Mouse (Mus musculus) liver, embryonic 14.5 days (tissue): Measurements from ENCODE around the gene Colec11. TPM values are rescaled to one million over a fixed set of nuclear protein-coding genes. Genes with fewer than 3 reads are reported as not detected.

Experiments used
- ATAC-seq: fragments of 200-750 bp; cut with Nextera tagmentation; 2 replicates; pipeline ENCODE4 v1.8.0; 2017; ENCODE audit warnings: moderate number of reproducible peaks, mild to moderate bottlenecking, moderate library complexity; ENCODE audit not compliant: insufficient read depth
- DNase-seq, 3 experiments: peaks; one replicate each; pipeline ENCODE4 v3.0.0-alpha.2; 2012 to 2013; ENCODE audit warnings: low read depth in 3 of 3, low spot score in 3 of 3
- H3K27ac ChIP-seq: fragments of 300-500 bp; sonication (generic); 2 replicates; pipeline ENCODE4 v1.5.1; 2014; ENCODE audit warnings: moderate library complexity, mild to moderate bottlenecking, control low read depth, inconsistent platforms
- H3K27me3 ChIP-seq: fragments of 300-500 bp; sonication (generic); 2 replicates; pipeline ENCODE4 v1.6.1; 2014; ENCODE audit warnings: mild to moderate bottlenecking, low read length, moderate library complexity; ENCODE audit not compliant: control insufficient read depth, insufficient read depth
- H3K36me3 ChIP-seq: fragments of 300-500 bp; sonication (generic); replicated peaks from 2 replicates; pipeline ENCODE4 v1.6.1; 2014; ENCODE audit warnings: low read depth; ENCODE audit not compliant: control insufficient read depth, insufficient read depth
- H3K4me1 ChIP-seq, 2 experiments: fragments of 200-500 bp in 1 of 2; fragments of 300-500 bp in 1 of 2; sonication (generic) in 1 of 2; replicated peaks; 2 replicates each; pipeline ENCODE4 v1.6.1; 2012 to 2014; ENCODE audit warnings: antibody characterized with exemption in 1 of 2, inconsistent platforms in 1 of 2, low read length in 1 of 2; ENCODE audit not compliant: control insufficient read depth in 2 of 2, insufficient read depth in 2 of 2
- H3K4me2 ChIP-seq: fragments of 300-500 bp; sonication (generic); 2 replicates; pipeline ENCODE4 v1.6.1; 2014; ENCODE audit warnings: low read depth, mild to moderate bottlenecking, control low read depth, moderate library complexity
- H3K4me3 ChIP-seq, 2 experiments: fragments of 200-500 bp in 1 of 2; fragments of 300-500 bp in 1 of 2; sonication (generic) in 1 of 2; 2 replicates each; pipeline ENCODE4 v1.5.1; 2012 to 2014; ENCODE audit warnings: low read depth in 2 of 2, low read length in 2 of 2, mild to moderate bottlenecking in 2 of 2, control low read depth in 1 of 2, inconsistent platforms in 1 of 2, moderate library complexity in 1 of 2; ENCODE audit not compliant: insufficient read depth in 1 of 2
- H3K9ac ChIP-seq: fragments of 300-500 bp; sonication (generic); replicated peaks from 2 replicates; pipeline ENCODE4 v1.6.1; 2014; ENCODE audit warnings: mild to moderate bottlenecking, control low read depth, moderate library complexity
- H3K9me3 ChIP-seq: fragments of 300-500 bp; sonication (generic); 2 replicates; pipeline ENCODE4 v1.6.1; 2016; ENCODE audit warnings: low read length, mixed read lengths; ENCODE audit not compliant: control insufficient read depth
- CTCF ChIP-seq: IDR thresholded peaks from 2 replicates; pipeline ENCODE4 v1.5.1; 2016; ENCODE audit warnings: antibody characterized with exemption, low read depth, control low read depth
- EP300 ChIP-seq: IDR thresholded peaks from 2 replicates; pipeline ENCODE4 v1.6.1; 2016; ENCODE audit warnings: antibody characterized with exemption, low read depth
- WGBS: fragments of 180-500 bp; shearing (Covaris S2); extraction: QIAGEN DNeasy Blood & Tissue Kit; methylation state at CpG from one replicate; pipeline ENCODE4 v1.1.7; 2014; ENCODE audit not compliant: insufficient replicate concordance; 5-methylcytosine and 5-hydroxymethylcytosine counted together
- polyA plus RNA-seq, 2 experiments: library from polyadenylated mRNA; depleted of rRNA in 1 of 2; stranded (reverse) in 1 of 2; unstranded in 1 of 2; fragments of >200 nt; fragmentation: Nextera tagmentation in 1 of 2; extraction: Ambion mirVana in 1 of 2; gene quantifications; 2 replicates each; pipeline versions ENCODE4 v1.2.1 to v1.2.3; 2012 to 2014

The Colec11 gene
- polyA plus RNA-seq, 2 experiments = 8.7 to 12.8 TPM

- Histone ChIP-seq H3K4me1 (peaks cover 1 to 11% of the 10 kb centered on the region in 2 experiments; a peak in 3 of 4 replicates), H3K9me3 (no peaks in the 10 kb centered on the region), H3K36me3 (peaks cover 37% of the 10 kb centered on the region), H3K9ac (no peak overlapping the region), H3K27ac (no peak overlapping the region), H3K27me3 (no peaks in the 10 kb centered on the region), H3K4me2 (no peak overlapping the region), H3K4me3 (no peak overlapping the region)
- ATAC-seq = no peak
- WGBS = 50% methylated on average over 4 of the region's 4 CpGs
- DNase-seq = no peak
- TF ChIP-seq EP300 (no peak), CTCF (no peak)
Observed at GRCm38 (mm10) chr12:28627092-28627491, 3.9 kb upstream of the Colec11 start.

- Histone ChIP-seq H3K27ac (no peak overlapping the region), H3K9me3 (no peaks in the 10 kb centered on the region), H3K4me1 (peaks cover 4 to 17% of the 10 kb centered on the region in 2 experiments; a peak in 3 of 4 replicates), H3K9ac (no peak overlapping the region), H3K4me2 (no peak overlapping the region), H3K4me3 (no peak overlapping the region), H3K36me3 (peaks cover 20% of the 10 kb centered on the region), H3K27me3 (no peaks in the 10 kb centered on the region)
- DNase-seq (no peak), ATAC-seq (no peak)
- TF ChIP-seq CTCF (no peak), EP300 (no peak)
- WGBS = 65% methylated on average over 7 of the region's 7 CpGs
Observed at GRCm38 (mm10) chr12:28625407-28625806, 2.2 kb upstream of the Colec11 start.

- no peak overlapping the region for H3K9ac ChIP-seq
- peaks cover 9% of the 10 kb centered on the region for H3K36me3 ChIP-seq
- TF ChIP-seq EP300 (no peak), CTCF (no peak)
- H3K4me1 ChIP-seq = peaks cover 4 to 17% of the 10 kb centered on the region in 2 experiments; a peak in 3 of 4 replicates
- no peak for DNase-seq
- ATAC-seq = no peak
- no peak overlapping the region for H3K4me2 ChIP-seq
- no peaks in the 10 kb centered on the region for H3K9me3 ChIP-seq
- H3K27me3 ChIP-seq = no peaks in the 10 kb centered on the region
- H3K27ac ChIP-seq = no peak overlapping the region
- H3K4me3 ChIP-seq = no peak overlapping the region
- WGBS = 65% methylated on average over 2 of the region's 2 CpGs
Observed at GRCm38 (mm10) chr12:28624251-28624650, 1.1 kb upstream of the Colec11 start.

- Histone ChIP-seq H3K27ac (no peak overlapping the region), H3K4me3 (0 out of 4 replicates have a peak overlapping the region, but pooled peaks of 1 of the 2 experiments have one; percentile 15), H3K9ac (no peak overlapping the region), H3K36me3 (no peaks in the 10 kb centered on the region), H3K4me2 (peak overlapping the region; percentile 4; the same call in 1 of the 2 replicates), H3K4me1 (peaks cover 4 to 15% of the 10 kb centered on the region in 2 experiments; a peak in 3 of 4 replicates), H3K9me3 (no peaks in the 10 kb centered on the region), H3K27me3 (no peaks in the 10 kb centered on the region)
- TF ChIP-seq EP300 (no peak), CTCF (no peak)
- 59% methylated on average over 1 of the region's 1 CpGs for whole genome bisulfite sequencing
- DNase-seq = no peak
- no peak for ATAC-seq
Observed at GRCm38 (mm10) chr12:28622641-28623040, 536 bp downstream of the Colec11 start.

- H3K27ac ChIP-seq = no peak overlapping the region
Observed at GRCm38 (mm10) chr12:28622167-28622532, 1.0 kb downstream of the Colec11 start.

More at GRCm38 (mm10) chr12:28622167-28622532, 1.0 kb downstream of the Colec11 start:
- Histone ChIP-seq H3K4me2 (no peak overlapping the region), H3K9ac (no peak overlapping the region), H3K4me1 (peaks cover 4 to 15% of the 10 kb centered on the region in 2 experiments; a peak in 3 of 4 replicates), H3K36me3 (no peaks in the 10 kb centered on the region), H3K27me3 (no peaks in the 10 kb centered on the region), H3K4me3 (no peak overlapping the region), H3K9me3 (no peaks in the 10 kb centered on the region)
- 0 out of 2 replicates have a peak, but pooled peaks have one; percentile 32 for ATAC-seq
- no peak for DNase-seq
- WGBS = 22% methylated on average over 5 of the region's 5 CpGs
- no peak for TF ChIP-seq CTCF
- TF ChIP-seq EP300 = no peak
